In genomic region chr19:58830182-58830581, GRCm38 (mm10) we compare ENCODE assay signal across 21 mouse cellular contexts. TPM values are rescaled to one million over a fixed set of nuclear protein-coding genes. Genes with fewer than 3 reads are reported as not detected.
DNase-seq lines count a peak whose midpoint lies in the region; ATAC-seq and TF ChIP-seq lines count a peak whose summit lies in the region.
"Had no signal": no experiment of that assay in that cellular context is flagged by ENCODE, and none has a peak within 500 bp of the region (broad histone marks: within the 10 kb centered on the region; RNA-seq: fewer than 3 reads in every experiment).

No protein-coding gene starts in this region.

- ATAC-seq in frontal cortex, adult (ENCODE audit: low TSS enrichment): peak; percentile 50
- no peak for ATAC-seq in neural tube, embryonic 13.5 days (ENCODE audit: low read depth)

- DNase-seq in frontal cortex, postnatal 14 days (ENCODE audit: low spot score in 2 of 2): no peak
- no peak for DNase-seq in left cerebral cortex, adult 2 months (ENCODE audit: extremely low spot score in 1 of 2, low spot score in 2 of 2)
- no peak for DNase-seq in left cerebral cortex, postnatal 4 days
- DNase-seq in neural tube, embryonic 10.5 days (ENCODE audit: extremely low spot score, low spot score): no peak
- no peak for DNase-seq in heart, adult 2 months
- DNase-seq in cerebellum, postnatal 25 days: no peak
- DNase-seq: adrenal gland, adult 2 months; lung, postnatal 14 days; spleen, adult 18-20 months; thymus, adult 2 months had no signal

- WGBS in neural tube, embryonic 13.5 days: 87% methylated on average over 7 of the region's 7 CpGs
- WGBS in heart, adult 2 months: 84% methylated on average over 7 of the region's 7 CpGs

- no peaks in the 10 kb centered on the region for H3K27me3 ChIP-seq in neural tube, embryonic 13.5 days
- no peaks in the 10 kb centered on the region for H3K27me3 ChIP-seq in heart, adult 2 months (ENCODE audit: control insufficient read depth, insufficient read depth, low read length)
- H3K27me3 ChIP-seq: embryonic facial prominence, embryonic 12.5 days; heart, embryonic 13.5 days had no signal

- TF ChIP-seq EP300 in heart, adult 2 months (IDR thresholded peaks at IDR 0.05; ENCODE audit: insufficient read depth, low read depth, low read length): no peak

- peak overlapping the region; percentile 69 for H3K27ac ChIP-seq in left cerebral cortex, adult 2 months
- peak overlapping the region; percentile 77 for H3K27ac ChIP-seq in neural tube, embryonic 13.5 days (replicated peaks)
- H3K27ac ChIP-seq in heart, adult 2 months: no peak overlapping the region
- H3K27ac ChIP-seq: embryonic facial prominence, embryonic 12.5 days; heart, embryonic 13.5 days; kidney, postnatal 0 days had no signal

- peaks cover 72% of the 10 kb centered on the region for H3K4me1 ChIP-seq in neural tube, embryonic 13.5 days (replicated peaks)
- peaks cover 1% of the 10 kb centered on the region; the same call in 1 of the 2 replicates for H3K4me1 ChIP-seq in heart, adult 2 months (ENCODE audit: control insufficient read depth, insufficient read depth, low read length)
- H3K4me1 ChIP-seq: embryonic facial prominence, embryonic 12.5 days had no signal

- no peak for TF ChIP-seq CTCF in left cerebral cortex, adult 2 months (IDR thresholded peaks at IDR 0.05)
- TF ChIP-seq CTCF in heart, adult 2 months (IDR thresholded peaks at IDR 0.05): no peak

- no peak overlapping the region for H3K9ac ChIP-seq in neural tube, embryonic 13.5 days
- no peak overlapping the region for H3K9ac ChIP-seq in heart, adult 2 months (ENCODE audit: low read depth, low read length)
- H3K9ac ChIP-seq: embryonic facial prominence, embryonic 12.5 days; heart, embryonic 13.5 days had no signal

- no peak overlapping the region for H3K4me3 ChIP-seq in left cerebral cortex, adult 2 months
- no peak overlapping the region for H3K4me3 ChIP-seq in neural tube, embryonic 13.5 days
- H3K4me3 ChIP-seq in heart, adult 2 months: no peak overlapping the region
- H3K4me3 ChIP-seq: embryonic facial prominence, embryonic 12.5 days; heart, embryonic 13.5 days had no signal

- H3K36me3 ChIP-seq in neural tube, embryonic 13.5 days: peaks cover 8% of the 10 kb centered on the region
- H3K36me3 ChIP-seq in heart, adult 2 months (ENCODE audit: control insufficient read depth, insufficient read depth, low read length): no peaks in the 10 kb centered on the region
- H3K36me3 ChIP-seq: embryonic facial prominence, embryonic 12.5 days had no signal

- intact Hi-C loops in left cerebral cortex, adult 2 months (cut with DNase I): loop anchor here (2.0 kb wide), 1 partner anchor 29 kb away; no protein-coding TSS in a partner anchor
- intact Hi-C loops in left cerebral cortex, postnatal 4 days (cut with DNase I): no loop called here
- intact Hi-C loops in heart, adult 2 months (cut with DNase I): no loop called here

- TF ChIP-seq POLR2A in heart, adult 2 months (IDR thresholded peaks at IDR 0.05; ENCODE audit: insufficient read depth, low read depth, low read length): no peak

- no peaks in the 10 kb centered on the region for H3K9me3 ChIP-seq in neural tube, embryonic 13.5 days
- H3K9me3 ChIP-seq: embryonic facial prominence, embryonic 12.5 days; heart, embryonic 13.5 days had no signal

- no peaks in the 10 kb centered on the region; the same call in 1 of the 2 replicates for H3K79me2 ChIP-seq in heart, adult 2 months (replicated peaks; ENCODE audit: control insufficient read depth, insufficient read depth, low read length)

- no peak overlapping the region for H3K4me2 ChIP-seq in neural tube, embryonic 13.5 days
- H3K4me2 ChIP-seq: embryonic facial prominence, embryonic 12.5 days; heart, embryonic 13.5 days had no signal

RNA-seq across cellular contexts. Expression of gene 1700019N19Rik, which starts 35.9 kb away (rescaled TPM):
- total RNA-seq in left cerebral cortex, adult 2 months (2021): not detected
- total RNA-seq in left cerebral cortex, postnatal 4 days (2021): not detected
- polyA plus RNA-seq in neural tube, embryonic 13.5 days (2015; fragmentation: Nextera tagmentation; extraction: Ambion mirVana): not detected in 2 replicates
- not detected for total RNA-seq in heart, adult 2 months (2021)
- 0.29 TPM in 2 replicates for polyA plus RNA-seq in heart, adult 2 months (2012; rRNA removed)
- total RNA-seq: gastrocnemius, adult 18-20 months; hematopoietic stem cell, adult 5-6 weeks; megakaryocyte-erythroid progenitor cell, adult 5-6 weeks had no signal
- polyA plus RNA-seq: adrenal gland, adult 2 months; heart, embryonic 13.5 days; kidney, postnatal 0 days; limb, embryonic 14.5 days; liver, embryonic 16.5 days; stomach, embryonic 14.5 days had no signal
